Mouse (Mus musculus) midbrain, embryonic 12.5 days (tissue): ENCODE data around the gene Cby1. TPM values are rescaled to one million over a fixed set of nuclear protein-coding genes. Genes with fewer than 3 reads are reported as not detected.
"Not testable (repeated sequence)": the region's sequence is repeated elsewhere in the genome, so short reads cannot be mapped to it uniquely, and the experiment has no call there.

Source experiments
- ATAC-seq: fragments of 200-750 bp; cut with Nextera tagmentation; 2 replicates; pipeline ENCODE4 v1.8.0; 2017; ENCODE audit warnings: low read depth, moderate TSS enrichment, moderate library complexity; ENCODE audit not compliant: low FRiP score
- H3K27ac ChIP-seq: fragments of 300-500 bp; sonication (generic); replicated peaks from 2 replicates; pipeline ENCODE4 v1.5.1; 2016; ENCODE audit warnings: mild to moderate bottlenecking
- H3K27me3 ChIP-seq: fragments of 300-500 bp; sonication (generic); 2 replicates; pipeline ENCODE4 v1.6.1; 2016; ENCODE audit warnings: mild to moderate bottlenecking
- H3K36me3 ChIP-seq: fragments of 300-500 bp; sonication (generic); 2 replicates; pipeline ENCODE4 v1.6.1; 2016
- H3K4me1 ChIP-seq: fragments of 300-500 bp; sonication (generic); 2 replicates; pipeline ENCODE4 v1.6.1; 2016
- H3K4me2 ChIP-seq: fragments of 300-500 bp; sonication (generic); replicated peaks from 2 replicates; pipeline ENCODE4 v1.6.1; 2016; ENCODE audit warnings: mild to moderate bottlenecking, moderate library complexity
- H3K4me3 ChIP-seq: fragments of 300-500 bp; sonication (generic); 2 replicates; pipeline ENCODE4 v1.5.1; 2016; ENCODE audit warnings: mild to moderate bottlenecking
- H3K9ac ChIP-seq: fragments of 300-500 bp; sonication (generic); replicated peaks from 2 replicates; pipeline ENCODE4 v1.6.1; 2016; ENCODE audit warnings: mild to moderate bottlenecking, moderate library complexity
- H3K9me3 ChIP-seq: fragments of 300-500 bp; sonication (generic); 2 replicates; pipeline ENCODE4 v1.6.1; 2016; ENCODE audit warnings: mild to moderate bottlenecking
- WGBS: fragments of 180-500 bp; shearing (Covaris S2); methylation state at CpG from one replicate; pipeline ENCODE4 v1.1.7; 2016; 5-methylcytosine and 5-hydroxymethylcytosine counted together
- polyA plus RNA-seq: library from polyadenylated mRNA; unstranded; fragments of >200 nt; fragmentation: Nextera tagmentation; extraction: Ambion mirVana; gene quantifications from 2 replicates; pipeline ENCODE4 v1.2.1, GENCODE M21; 2016

Cby1 gene
- polyA plus RNA-seq, 1 experiment from 2014 or later = 82.0 TPM

DNA sequence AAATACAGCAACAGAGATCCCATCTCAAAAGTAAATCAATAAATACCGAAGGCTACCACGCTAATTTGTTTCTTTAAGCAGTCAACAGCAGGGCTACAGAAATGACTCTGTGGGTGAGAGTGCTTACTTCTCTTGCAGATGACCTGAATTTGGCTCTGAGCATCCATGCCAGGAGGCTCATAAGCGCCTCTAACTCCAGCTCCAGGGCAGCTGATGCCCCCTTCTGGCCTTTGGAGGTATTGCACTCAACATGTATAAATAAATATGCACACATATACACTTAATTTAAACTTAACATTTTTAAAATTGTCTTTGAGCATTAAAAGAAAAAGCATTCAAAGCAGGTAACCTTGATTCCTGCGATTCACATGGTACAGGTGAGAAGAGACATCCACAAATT is 7.5 kb upstream of the Cby1 start:
- no peak overlapping the region for H3K27ac ChIP-seq
- H3K4me1 ChIP-seq = no peaks in the 10 kb centered on the region
- no peaks in the 10 kb centered on the region for H3K27me3 ChIP-seq
- peaks cover 40% of the 10 kb centered on the region for H3K36me3 ChIP-seq
- H3K4me3 ChIP-seq = no peak overlapping the region
- H3K9me3 ChIP-seq = no peaks in the 10 kb centered on the region
- H3K4me2 ChIP-seq = no peak overlapping the region
- H3K9ac ChIP-seq = no peak overlapping the region
- WGBS = 73% methylated on average over 4 of the region's 4 CpGs
- ATAC-seq = no peak

GRCm38 (mm10) chr15:79656451-79656850 is 2.5 kb upstream of the Cby1 start:
- H3K27me3 ChIP-seq = no peaks in the 10 kb centered on the region
- no peak overlapping the region for H3K4me2 ChIP-seq
- no peak overlapping the region for H3K9ac ChIP-seq
- H3K4me1 ChIP-seq = peaks cover 12% of the 10 kb centered on the region
- no peak overlapping the region for H3K4me3 ChIP-seq
- H3K27ac ChIP-seq = no peak overlapping the region
- WGBS = 93% methylated on average over 14 of the region's 14 CpGs
- H3K9me3 ChIP-seq = no peaks in the 10 kb centered on the region
- H3K36me3 ChIP-seq = peaks cover 9% of the 10 kb centered on the region
- no peak for ATAC-seq

- Histone ChIP-seq H3K9ac (peak overlapping the region; percentile 84), H3K4me2 (peak overlapping the region; percentile 80), H3K27me3 (no peaks in the 10 kb centered on the region), H3K36me3 (peaks cover 8% of the 10 kb centered on the region; the same call in 1 of the 2 replicates), H3K4me1 (peaks cover 12% of the 10 kb centered on the region), H3K9me3 (no peaks in the 10 kb centered on the region), H3K27ac (peak overlapping the region; percentile 94), H3K4me3 (peak overlapping the region; percentile 84)
- 5% methylated on average over 16 of the region's 16 CpGs for WGBS
- no peak for ATAC-seq
These were observed 1.0 kb upstream of the Cby1 start for GRCm38 (mm10) chr15:79657837-79658530.

- no peak for ATAC-seq
- Histone ChIP-seq H3K9ac (no peak overlapping the region), H3K27me3 (no peaks in the 10 kb centered on the region), H3K4me2 (no peak overlapping the region), H3K27ac (no peak overlapping the region), H3K4me1 (peaks cover 12% of the 10 kb centered on the region), H3K4me3 (no peak overlapping the region), H3K36me3 (peaks cover 29% of the 10 kb centered on the region), H3K9me3 (no peaks in the 10 kb centered on the region)
- 76% methylated on average over 4 of the region's 4 CpGs for WGBS
These were observed 2.9 kb downstream of the Cby1 start for GRCm38 (mm10) chr15:79661852-79662251.

- H3K4me1 ChIP-seq = peaks cover 3% of the 10 kb centered on the region
- H3K9me3 ChIP-seq = no peaks in the 10 kb centered on the region
- no peak for ATAC-seq
- H3K4me3 ChIP-seq = no peak overlapping the region
- H3K4me2 ChIP-seq = no peak overlapping the region
- no peak overlapping the region for H3K27ac ChIP-seq
- WGBS = 89% methylated on average over 8 of the region's 8 CpGs
- no peaks in the 10 kb centered on the region for H3K27me3 ChIP-seq
- no peak overlapping the region for H3K9ac ChIP-seq
- H3K36me3 ChIP-seq = peaks cover 38% of the 10 kb centered on the region
These were observed 5.7 kb downstream of the Cby1 start for GRCm38 (mm10) chr15:79664666-79665065.

- Histone ChIP-seq H3K4me3 (no peak overlapping the region), H3K36me3 (peaks cover 44% of the 10 kb centered on the region), H3K4me1 (peaks cover 6% of the 10 kb centered on the region), H3K4me2 (no peak overlapping the region), H3K9ac (no peak overlapping the region), H3K27ac (no peak overlapping the region), H3K27me3 (no peaks in the 10 kb centered on the region), H3K9me3 (no peaks in the 10 kb centered on the region)
- no peak for ATAC-seq
- 73% methylated on average over 10 of the region's 10 CpGs for WGBS
These were observed 10.2 kb downstream of the Cby1 start for GRCm38 (mm10) chr15:79669195-79669594.

GRCm38 (mm10) chr15:79670249-79670971 is 11.4 kb downstream of the Cby1 start, which contains the start of gene Tomm22:
Tomm22 (plus strand) TSS chr15:79670861.
- peak within 1 kb of the TSS; percentile 66 for H3K4me2 ChIP-seq
- H3K27ac ChIP-seq = 0 out of 2 replicates have a peak within 1 kb of the TSS, but pooled peaks have one; percentile 52
- peaks cover 56% of the 10 kb centered on the region for H3K36me3 ChIP-seq
- WGBS = 18% methylated on average over 32 of the region's 33 CpGs
- peak within 1 kb of the TSS; percentile 95 for H3K4me3 ChIP-seq
- peak within 1 kb of the TSS; percentile 90 for H3K9ac ChIP-seq
- ATAC-seq = peak; percentile 96
- H3K9me3 ChIP-seq = no peaks in the 10 kb centered on the region
- H3K27me3 ChIP-seq = no peaks in the 10 kb centered on the region
- peaks cover 6% of the 10 kb centered on the region for H3K4me1 ChIP-seq

- Histone ChIP-seq H3K9ac (peak overlapping the region; percentile 90), H3K27ac (0 out of 2 replicates have a peak overlapping the region, but pooled peaks have one; percentile 52), H3K36me3 (peaks cover 55% of the 10 kb centered on the region), H3K4me3 (peak overlapping the region; percentile 95), H3K27me3 (no peaks in the 10 kb centered on the region), H3K4me2 (peak overlapping the region; percentile 66), H3K4me1 (peaks cover 6% of the 10 kb centered on the region), H3K9me3 (no peaks in the 10 kb centered on the region)
- peak; percentile 67; the same call in 1 of the 2 replicates for ATAC-seq
- under 1% methylated on average over 27 of the region's 37 CpGs for WGBS
These were observed 11.9 kb downstream of the Cby1 start for GRCm38 (mm10) chr15:79670972-79671299.

DNA sequence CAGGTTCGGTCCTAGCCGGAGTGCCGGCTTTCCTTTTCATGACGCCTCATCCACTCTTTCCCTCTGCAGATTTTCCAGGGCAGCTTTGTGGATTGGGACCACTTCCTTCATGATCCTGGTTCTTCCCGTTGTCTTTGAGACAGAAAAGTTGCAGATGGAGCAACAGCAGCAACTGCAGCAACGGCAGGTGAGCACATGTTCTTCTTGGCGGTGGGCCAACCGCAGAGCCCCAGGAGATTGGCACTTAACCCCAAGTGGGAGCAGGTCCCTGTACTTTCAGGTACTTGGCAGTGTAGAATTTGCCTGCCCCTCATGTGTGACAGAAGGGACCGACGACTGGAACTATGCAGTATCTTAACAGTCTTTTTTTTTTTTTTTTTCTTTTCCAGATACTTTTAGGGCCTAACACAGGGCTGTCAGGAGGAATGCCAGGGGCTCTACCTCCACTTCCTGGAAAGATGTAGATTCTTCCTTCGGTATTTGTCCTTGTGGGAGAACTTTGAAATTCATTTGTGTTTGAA is 12.9 kb downstream of the Cby1 start:
- not testable (repeated sequence) for H3K27me3 ChIP-seq, H3K9ac ChIP-seq, H3K9me3 ChIP-seq, ATAC-seq, H3K4me1 ChIP-seq, H3K27ac ChIP-seq
- H3K4me2 ChIP-seq = peak overlapping the region; percentile 66
- peaks cover 55% of the 10 kb centered on the region for H3K36me3 ChIP-seq
- H3K4me3 ChIP-seq = peak overlapping the region; percentile 95; the same call in 1 of the 2 replicates
- WGBS = 89% methylated on average over 11 of the region's 11 CpGs

- H3K9me3 ChIP-seq = no peaks in the 10 kb centered on the region
- no peak overlapping the region for H3K9ac ChIP-seq
- no peak overlapping the region for H3K4me2 ChIP-seq
- no peaks in the 10 kb centered on the region for H3K27me3 ChIP-seq
- H3K36me3 ChIP-seq = peaks cover 39% of the 10 kb centered on the region
- H3K4me3 ChIP-seq = no peak overlapping the region
- no peak overlapping the region for H3K27ac ChIP-seq
- ATAC-seq = no peak
- 88% methylated on average over 2 of the region's 2 CpGs for WGBS
- peaks cover 1% of the 10 kb centered on the region for H3K4me1 ChIP-seq
These were observed 18.9 kb downstream of the Cby1 start for GRCm38 (mm10) chr15:79677936-79678335.

DNA sequence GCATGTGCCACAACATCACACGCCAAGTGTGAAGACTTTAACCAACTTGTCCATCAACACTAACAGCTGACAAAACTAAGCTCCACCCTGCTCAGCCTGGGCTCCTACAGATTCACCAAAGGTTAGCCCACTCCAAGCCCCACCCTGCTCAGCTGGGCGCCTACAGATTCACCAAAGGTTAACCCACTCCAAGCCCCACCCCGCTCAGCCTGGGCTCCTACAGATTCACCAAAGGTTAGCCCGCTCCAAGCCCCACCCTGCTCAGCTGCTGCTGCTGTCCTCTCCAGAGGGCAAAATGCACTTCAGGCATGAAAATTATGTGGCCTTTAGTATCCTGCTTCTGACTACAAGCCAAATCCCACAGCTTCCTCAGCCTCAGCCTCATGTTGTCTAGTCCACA is 23.0 kb downstream of the Cby1 start:
- WGBS = 85% methylated on average over 4 of the region's 4 CpGs
- H3K4me3 ChIP-seq = no peak overlapping the region
- no peak overlapping the region for H3K9ac ChIP-seq
- no peaks in the 10 kb centered on the region for H3K27me3 ChIP-seq
- no peak for ATAC-seq
- peaks cover 38% of the 10 kb centered on the region for H3K4me1 ChIP-seq
- no peaks in the 10 kb centered on the region for H3K36me3 ChIP-seq
- no peaks in the 10 kb centered on the region for H3K9me3 ChIP-seq
- H3K27ac ChIP-seq = no peak overlapping the region
- no peak overlapping the region for H3K4me2 ChIP-seq

- no peak overlapping the region for H3K4me2 ChIP-seq
- no peaks in the 10 kb centered on the region for H3K36me3 ChIP-seq
- no peak overlapping the region; the same call in 1 of the 2 replicates for H3K9ac ChIP-seq
- H3K27ac ChIP-seq = no peak overlapping the region
- peaks cover 39% of the 10 kb centered on the region for H3K4me1 ChIP-seq
- H3K9me3 ChIP-seq = no peaks in the 10 kb centered on the region
- ATAC-seq = no peak
- WGBS = 92% methylated on average over 6 of the region's 6 CpGs
- H3K27me3 ChIP-seq = no peaks in the 10 kb centered on the region
- no peak overlapping the region for H3K4me3 ChIP-seq
These were observed 24.1 kb downstream of the Cby1 start for GRCm38 (mm10) chr15:79683146-79683545.
